Mouse (Mus musculus): ENCODE measurements around the gene Ifnl3.
A peak's percentile ranks its signal among the peaks of the same experiment; 100 is the strongest.
"Not testable (repeated sequence)": the region's sequence is repeated elsewhere in the genome, so short reads cannot be mapped to it uniquely, and the experiment has no call there.

The Ifnl3 gene

GRCm38 (mm10) chr7:28527922-28528719 lies 5.5 kb downstream of the Ifnl3 start:
- no peaks in the 10 kb centered on the region for H3K27me3 ChIP-seq (ENCODE audit: control insufficient read depth, insufficient read depth, low read length, poor library complexity, severe bottlenecking)
- H3K36me3 ChIP-seq (ENCODE audit: control insufficient read depth, insufficient read depth, low read length, poor library complexity, severe bottlenecking) = no peaks in the 10 kb centered on the region
- peak; percentile 91 for DNase-seq (ENCODE audit: low read depth, low spot score)

DNA sequence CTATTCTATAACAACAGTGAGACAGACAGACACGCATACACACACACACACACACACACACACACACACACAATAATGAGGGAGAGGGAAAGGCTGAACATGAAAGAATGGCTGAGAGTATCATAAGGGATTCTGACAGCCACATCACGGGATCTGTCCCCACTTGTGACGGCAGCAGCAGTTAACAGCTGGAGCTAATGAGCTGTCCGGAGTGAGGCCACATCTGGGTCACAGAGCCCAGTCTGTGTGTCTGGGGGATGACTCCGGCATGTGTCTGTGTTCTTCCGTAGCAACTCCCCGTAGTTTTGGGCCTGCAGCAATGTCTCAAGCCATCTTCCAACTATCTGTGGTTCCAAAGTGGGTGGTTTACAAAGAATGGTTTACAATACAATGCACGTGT lies 9.4 kb downstream of the Ifnl3 start:
- no peaks in the 10 kb centered on the region for H3K36me3 ChIP-seq (ENCODE audit: control insufficient read depth, insufficient read depth, low read length, poor library complexity, severe bottlenecking)
- no peaks in the 10 kb centered on the region for H3K27me3 ChIP-seq (ENCODE audit: control insufficient read depth, insufficient read depth, low read length, poor library complexity, severe bottlenecking)
- no peak for DNase-seq (ENCODE audit: low read depth, low spot score)

GRCm38 (mm10) chr7:28538886-28539285 lies 16.2 kb downstream of the Ifnl3 start:
- not testable (repeated sequence) for H3K27me3 ChIP-seq (ENCODE audit: control insufficient read depth, insufficient read depth, low read length, poor library complexity, severe bottlenecking); H3K36me3 ChIP-seq (ENCODE audit: control insufficient read depth, insufficient read depth, low read length, poor library complexity, severe bottlenecking); DNase-seq (ENCODE audit: low read depth, low spot score)

GRCm38 (mm10) chr7:28540526-28540925 lies 17.9 kb downstream of the Ifnl3 start, which contains the start of gene Sycn:
TSS of gene Sycn (plus strand) at chr7:28540885.
- Histone ChIP-seq H3K27me3 (ENCODE audit: control insufficient read depth, insufficient read depth, low read length, poor library complexity, severe bottlenecking) (no peaks in the 10 kb centered on the region; the same call in none of the 2 replicates), H3K36me3 (ENCODE audit: control insufficient read depth, insufficient read depth, low read length, poor library complexity, severe bottlenecking) (no peaks in the 10 kb centered on the region)
- no peak for DNase-seq (ENCODE audit: low read depth, low spot score)

DNA sequence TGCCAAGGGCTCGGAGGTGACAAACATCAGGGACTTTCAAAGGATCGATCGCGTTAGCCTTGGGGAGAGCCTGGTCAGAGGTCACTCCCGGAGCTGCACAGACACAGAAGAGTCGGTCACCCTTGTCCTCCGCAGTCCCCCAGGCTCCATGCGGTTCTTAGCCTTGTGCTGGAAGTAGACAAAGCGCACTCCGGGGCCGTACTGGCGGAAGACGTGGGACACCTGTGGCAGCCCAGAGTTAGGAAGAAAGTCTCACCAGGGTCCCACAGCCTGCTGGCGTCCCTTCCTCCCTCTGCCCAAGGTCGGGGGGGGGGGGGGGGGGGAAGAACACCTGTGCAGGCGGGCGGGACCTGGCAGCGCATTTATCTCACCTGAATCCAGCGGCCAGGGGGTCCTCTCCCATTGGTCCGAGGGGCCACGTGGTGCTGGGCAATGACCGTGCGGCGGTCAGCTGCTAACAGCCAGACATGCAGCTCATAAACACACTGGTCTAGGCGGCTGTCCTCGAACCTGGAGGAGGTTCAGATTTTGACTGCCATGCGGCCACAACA lies 21.5 kb downstream of the Ifnl3 start:
- no peaks in the 10 kb centered on the region for H3K36me3 ChIP-seq (ENCODE audit: control insufficient read depth, insufficient read depth, low read length, poor library complexity, severe bottlenecking)
- DNase-seq (ENCODE audit: low read depth, low spot score) = no peak

GRCm38 (mm10) chr7:28545048-28545890 lies 22.6 kb downstream of the Ifnl3 start:
- H3K27me3 ChIP-seq (ENCODE audit: control insufficient read depth, insufficient read depth, low read length, poor library complexity, severe bottlenecking) = no peaks in the 10 kb centered on the region; the same call in none of the 2 replicates
- DNase-seq (ENCODE audit: low read depth, low spot score) = no peak
- H3K36me3 ChIP-seq (ENCODE audit: control insufficient read depth, insufficient read depth, low read length, poor library complexity, severe bottlenecking) = no peaks in the 10 kb centered on the region

More for the DNA sequence above, 21.5 kb downstream of the Ifnl3 start:
- H3K27me3 ChIP-seq (ENCODE audit: control insufficient read depth, insufficient read depth, low read length, poor library complexity, severe bottlenecking) = no peaks in the 10 kb centered on the region; the same call in none of the 2 replicates

DNA sequence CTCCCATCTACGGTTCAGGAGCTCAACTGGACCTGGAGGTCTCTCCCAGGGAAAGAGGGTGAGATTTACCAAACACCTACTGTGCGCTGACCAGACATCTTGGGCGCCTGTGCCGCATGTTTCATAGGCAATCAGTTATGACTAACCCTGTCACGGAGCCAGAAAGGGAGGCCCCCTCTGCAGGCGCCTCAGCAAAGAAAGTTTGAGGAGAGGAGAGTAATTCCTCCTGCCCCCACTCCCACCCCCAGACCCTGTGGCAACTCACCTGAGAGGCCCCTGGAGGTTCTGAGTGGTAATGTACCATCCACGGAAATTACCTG lies 23.2 kb downstream of the Ifnl3 start:
- DNase-seq (ENCODE audit: low read depth, low spot score) = no peak
- Histone ChIP-seq H3K27me3 (ENCODE audit: control insufficient read depth, insufficient read depth, low read length, poor library complexity, severe bottlenecking) (no peaks in the 10 kb centered on the region; the same call in none of the 2 replicates), H3K36me3 (ENCODE audit: control insufficient read depth, insufficient read depth, low read length, poor library complexity, severe bottlenecking) (no peaks in the 10 kb centered on the region)

GRCm38 (mm10) chr7:28546649-28547048 lies 24.0 kb downstream of the Ifnl3 start:
- Histone ChIP-seq H3K36me3 (ENCODE audit: control insufficient read depth, insufficient read depth, low read length, poor library complexity, severe bottlenecking) (no peaks in the 10 kb centered on the region), H3K27me3 (ENCODE audit: control insufficient read depth, insufficient read depth, low read length, poor library complexity, severe bottlenecking) (no peaks in the 10 kb centered on the region; the same call in none of the 2 replicates)
- DNase-seq (ENCODE audit: low read depth, low spot score) = no peak

- H3K27me3 ChIP-seq (ENCODE audit: control insufficient read depth, insufficient read depth, low read length, poor library complexity, severe bottlenecking) = no peaks in the 10 kb centered on the region; the same call in 1 of the 2 replicates
- no peaks in the 10 kb centered on the region for H3K36me3 ChIP-seq (ENCODE audit: control insufficient read depth, insufficient read depth, low read length, poor library complexity, severe bottlenecking)
- no peak for DNase-seq (ENCODE audit: low read depth, low spot score)
These were observed 24.5 kb downstream of the Ifnl3 start, which contains the start of gene Nccrp1 for GRCm38 (mm10) chr7:28547154-28547553. TSS of gene Nccrp1 (minus strand) at chr7:28547254.

GRCm38 (mm10) chr7:28547628-28548027 lies 25.0 kb downstream of the Ifnl3 start:
- H3K27me3 ChIP-seq (ENCODE audit: control insufficient read depth, insufficient read depth, low read length, poor library complexity, severe bottlenecking) = no peaks in the 10 kb centered on the region; the same call in 1 of the 2 replicates
- H3K36me3 ChIP-seq (ENCODE audit: control insufficient read depth, insufficient read depth, low read length, poor library complexity, severe bottlenecking) = no peaks in the 10 kb centered on the region
- DNase-seq (ENCODE audit: low read depth, low spot score) = peak; percentile 17

DNA sequence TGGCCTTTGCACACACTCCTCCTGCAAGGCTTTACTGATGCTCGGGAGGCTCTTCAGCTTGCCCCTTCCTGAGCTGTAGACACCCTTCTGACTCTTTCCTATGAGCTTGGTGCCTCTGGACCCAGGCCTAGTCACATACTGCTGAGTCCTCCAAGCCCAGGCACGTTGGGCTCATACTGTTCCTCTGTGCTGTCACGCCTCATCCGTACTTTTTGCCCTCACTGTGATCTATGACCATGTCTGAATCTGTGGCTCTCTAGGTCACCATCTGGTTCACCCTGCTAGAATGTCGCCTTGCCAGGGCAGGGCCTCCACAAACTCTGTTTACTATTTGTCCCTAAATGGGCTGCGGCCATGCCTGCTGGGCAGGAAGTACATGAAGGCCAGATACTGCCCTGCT lies 30.4 kb downstream of the Ifnl3 start:
- H3K36me3 ChIP-seq (ENCODE audit: control insufficient read depth, insufficient read depth, low read length, poor library complexity, severe bottlenecking) = no peaks in the 10 kb centered on the region
- no peaks in the 10 kb centered on the region for H3K27me3 ChIP-seq (ENCODE audit: control insufficient read depth, insufficient read depth, low read length, poor library complexity, severe bottlenecking)
- no peak for DNase-seq (ENCODE audit: low read depth, low spot score)

- H3K36me3 ChIP-seq (ENCODE audit: control insufficient read depth, insufficient read depth, low read length, poor library complexity, severe bottlenecking) = peaks cover 3% of the 10 kb centered on the region; the same call in 1 of the 2 replicates
- no peaks in the 10 kb centered on the region for H3K27me3 ChIP-seq (ENCODE audit: control insufficient read depth, insufficient read depth, low read length, poor library complexity, severe bottlenecking)
- DNase-seq (ENCODE audit: low read depth, low spot score) = no peak
These were observed 33.4 kb downstream of the Ifnl3 start for GRCm38 (mm10) chr7:28555939-28556535.

DNA sequence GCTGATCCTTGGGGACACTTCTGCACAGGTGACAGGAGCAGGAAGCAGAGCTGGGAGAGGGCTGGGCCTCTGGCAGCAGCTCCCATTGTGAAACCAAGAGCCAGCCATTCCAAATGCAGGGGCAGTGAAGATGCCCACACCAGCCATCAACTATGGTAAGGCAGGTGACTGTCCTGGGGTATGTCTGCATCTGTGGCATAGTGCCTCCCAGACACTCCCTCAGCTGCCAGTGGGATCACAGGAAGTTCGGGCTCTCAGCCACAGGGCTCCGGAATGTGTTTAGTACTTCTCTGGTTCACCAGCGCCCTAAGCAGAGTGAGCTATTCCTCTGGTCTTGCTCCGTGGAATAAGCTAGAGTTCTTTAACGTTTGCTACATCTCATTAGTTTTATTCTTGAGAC lies 34.4 kb downstream of the Ifnl3 start:
- peaks cover 3% of the 10 kb centered on the region; the same call in 1 of the 2 replicates for H3K36me3 ChIP-seq (ENCODE audit: control insufficient read depth, insufficient read depth, low read length, poor library complexity, severe bottlenecking)
- no peak for DNase-seq (ENCODE audit: low read depth, low spot score)
- H3K27me3 ChIP-seq (ENCODE audit: control insufficient read depth, insufficient read depth, low read length, poor library complexity, severe bottlenecking) = no peaks in the 10 kb centered on the region

GRCm38 (mm10) chr7:28557708-28558107 lies 35.1 kb downstream of the Ifnl3 start:
- Histone ChIP-seq H3K36me3 (ENCODE audit: control insufficient read depth, insufficient read depth, low read length, poor library complexity, severe bottlenecking) (peaks cover 3% of the 10 kb centered on the region; the same call in 1 of the 2 replicates), H3K27me3 (ENCODE audit: control insufficient read depth, insufficient read depth, low read length, poor library complexity, severe bottlenecking) (no peaks in the 10 kb centered on the region)
- DNase-seq (ENCODE audit: low read depth, low spot score) = no peak

Data from splenic B cell, adult 2 months (primary cell).